Comparison of ENCODE assay signal across 12 mouse cellular contexts in genomic region chr1:77732099-77732498, GRCm38 (mm10).
"Had no signal": no experiment of that assay in that cellular context is flagged by ENCODE, and none has a peak within 500 bp of the region (broad histone marks: within the 10 kb centered on the region; RNA-seq: fewer than 3 reads in every experiment).

No protein-coding gene starts in this region.

- H3K9me3 ChIP-seq: limb, embryonic 10.5 days; liver, embryonic 15.5 days; neural tube, embryonic 12.5 days had no signal

- ATAC-seq: lung, postnatal 0 days had no signal

- H3K4me2 ChIP-seq: liver, embryonic 11.5 days; liver, embryonic 15.5 days; neural tube, embryonic 12.5 days had no signal

- H3K27me3 ChIP-seq: liver, embryonic 15.5 days; neural tube, embryonic 12.5 days had no signal

- H3K4me3 ChIP-seq: layer of hippocampus, adult 2 months; limb, embryonic 10.5 days; liver, embryonic 15.5 days; neural tube, embryonic 12.5 days had no signal

- H3K27ac ChIP-seq: layer of hippocampus, adult 2 months; limb, embryonic 10.5 days; liver, embryonic 15.5 days; neural tube, embryonic 12.5 days; stomach, postnatal 0 days had no signal

- H3K4me1 ChIP-seq: limb, embryonic 10.5 days; liver, embryonic 15.5 days; neural tube, embryonic 12.5 days had no signal

- H3K9ac ChIP-seq: liver, embryonic 15.5 days; neural tube, embryonic 12.5 days had no signal

- DNase-seq: kidney, postnatal 10 days; kidney, postnatal 4 days; lung, adult 2 months; lung, postnatal 36 days; thymus, postnatal 14 days had no signal

- H3K36me3 ChIP-seq: limb, embryonic 10.5 days; liver, embryonic 15.5 days; neural tube, embryonic 12.5 days had no signal
